Mouse (Mus musculus) hindbrain, postnatal 0 days (tissue): ENCODE results near the gene Resp18. TPM values are rescaled to one million over a fixed set of nuclear protein-coding genes. Genes with fewer than 3 reads are reported as not detected.

ENCODE experiments used
- ATAC-seq: fragments of 200-750 bp; cut with Nextera tagmentation; 2 replicates; pipeline ENCODE4 v1.8.0; 2017; ENCODE audit warnings: mild to moderate bottlenecking, moderate TSS enrichment, moderate library complexity
- DNase-seq: peaks from one replicate; pipeline ENCODE4 v3.0.0-alpha.2; 2015; ENCODE audit warnings: low spot score
- H3K27ac ChIP-seq: fragments of 300-500 bp; sonication (generic); 2 replicates; pipeline ENCODE4 v1.5.1; 2014; ENCODE audit warnings: mild to moderate bottlenecking
- H3K27me3 ChIP-seq: fragments of 300-500 bp; sonication (generic); 2 replicates; pipeline ENCODE4 v1.6.1; 2014; ENCODE audit warnings: low read length, mixed read lengths; ENCODE audit not compliant: insufficient read depth
- H3K36me3 ChIP-seq: fragments of 300-500 bp; sonication (generic); 2 replicates; pipeline ENCODE4 v1.6.1; 2014; ENCODE audit warnings: low read length, mixed read lengths; ENCODE audit not compliant: insufficient read depth
- H3K4me1 ChIP-seq: fragments of 300-500 bp; sonication (generic); 2 replicates; pipeline ENCODE4 v1.6.1; 2014; ENCODE audit warnings: antibody characterized with exemption, low read length, mixed read lengths; ENCODE audit not compliant: insufficient read depth
- H3K4me2 ChIP-seq: fragments of 300-500 bp; sonication (generic); 2 replicates; pipeline ENCODE4 v1.6.1; 2014; ENCODE audit warnings: low read depth, mild to moderate bottlenecking, low read length, moderate library complexity, mixed read lengths
- H3K4me3 ChIP-seq: fragments of 300-500 bp; sonication (generic); 2 replicates; pipeline ENCODE4 v1.5.1; 2014; ENCODE audit warnings: low read length
- H3K9ac ChIP-seq: fragments of 300-500 bp; sonication (generic); replicated peaks from 2 replicates; pipeline ENCODE4 v1.6.1; 2014; ENCODE audit warnings: mild to moderate bottlenecking, low read length, moderate library complexity, mixed read lengths
- H3K9me3 ChIP-seq: fragments of 300-500 bp; sonication (generic); 2 replicates; pipeline ENCODE4 v1.6.1; 2016; ENCODE audit warnings: low read length, mixed read lengths
- CTCF ChIP-seq: IDR thresholded peaks from 2 replicates; pipeline ENCODE4 v1.5.1; 2016; ENCODE audit warnings: antibody characterized with exemption, control low read depth, low read depth
- WGBS: fragments of 180-500 bp; shearing (Covaris S2); extraction: QIAGEN DNeasy Blood & Tissue Kit; methylation state at CpG from one replicate; pipeline ENCODE4 v1.1.7; 2014; 5-methylcytosine and 5-hydroxymethylcytosine counted together
- polyA plus RNA-seq: library from polyadenylated mRNA; unstranded; fragments of >200 nt; fragmentation: Nextera tagmentation; extraction: Ambion mirVana; gene quantifications from 2 replicates; pipeline ENCODE4 v1.2.1, GENCODE M21; 2015
- total RNA-seq: library from RNA; depleted of rRNA; stranded (reverse); fragments of >200 nt; gene quantifications from 2 replicates; pipeline ENCODE4 v1.2.3, GENCODE M21; 2014

The Resp18 gene
- total and polyA plus RNA-seq, 2 experiments from 2014 or later, result 298 to 394 TPM

DNA sequence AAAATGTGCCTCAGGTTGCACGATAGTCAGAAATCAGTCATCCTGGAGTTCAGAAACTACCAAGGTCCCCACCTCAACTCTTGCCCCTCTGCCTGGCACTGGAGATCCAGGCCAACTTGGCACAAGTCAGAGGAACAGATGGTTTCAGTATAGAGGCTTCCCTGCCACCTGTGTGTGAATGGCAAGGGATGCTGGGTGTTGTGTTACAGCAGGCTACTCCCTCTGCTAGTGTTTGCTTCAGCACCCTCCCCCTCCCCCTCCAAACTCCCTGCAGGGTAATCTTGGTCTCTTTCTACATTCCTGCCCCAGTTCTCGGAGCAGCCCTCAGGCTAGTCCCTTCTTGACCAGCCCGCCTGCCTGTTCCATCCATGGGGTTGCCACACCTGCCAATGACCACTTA lies 27.7 kb downstream of the Resp18 start:
- H3K9me3 ChIP-seq, result no peaks in the 10 kb centered on the region
- peak overlapping the region; percentile 15; the same call in 1 of the 2 replicates for H3K27ac ChIP-seq
- no peak overlapping the region for H3K4me2 ChIP-seq
- DNase-seq (peak; percentile 36), ATAC-seq (no peak)
- no peak for TF ChIP-seq CTCF
- no peaks in the 10 kb centered on the region; the same call in 1 of the 2 replicates for H3K4me1 ChIP-seq
- no peak overlapping the region for H3K4me3 ChIP-seq
- H3K27me3 ChIP-seq, result no peaks in the 10 kb centered on the region
- H3K36me3 ChIP-seq, result no peaks in the 10 kb centered on the region; the same call in 1 of the 2 replicates
- 47% methylated on average over 3 of the region's 3 CpGs for WGBS
- no peak overlapping the region for H3K9ac ChIP-seq

DNA sequence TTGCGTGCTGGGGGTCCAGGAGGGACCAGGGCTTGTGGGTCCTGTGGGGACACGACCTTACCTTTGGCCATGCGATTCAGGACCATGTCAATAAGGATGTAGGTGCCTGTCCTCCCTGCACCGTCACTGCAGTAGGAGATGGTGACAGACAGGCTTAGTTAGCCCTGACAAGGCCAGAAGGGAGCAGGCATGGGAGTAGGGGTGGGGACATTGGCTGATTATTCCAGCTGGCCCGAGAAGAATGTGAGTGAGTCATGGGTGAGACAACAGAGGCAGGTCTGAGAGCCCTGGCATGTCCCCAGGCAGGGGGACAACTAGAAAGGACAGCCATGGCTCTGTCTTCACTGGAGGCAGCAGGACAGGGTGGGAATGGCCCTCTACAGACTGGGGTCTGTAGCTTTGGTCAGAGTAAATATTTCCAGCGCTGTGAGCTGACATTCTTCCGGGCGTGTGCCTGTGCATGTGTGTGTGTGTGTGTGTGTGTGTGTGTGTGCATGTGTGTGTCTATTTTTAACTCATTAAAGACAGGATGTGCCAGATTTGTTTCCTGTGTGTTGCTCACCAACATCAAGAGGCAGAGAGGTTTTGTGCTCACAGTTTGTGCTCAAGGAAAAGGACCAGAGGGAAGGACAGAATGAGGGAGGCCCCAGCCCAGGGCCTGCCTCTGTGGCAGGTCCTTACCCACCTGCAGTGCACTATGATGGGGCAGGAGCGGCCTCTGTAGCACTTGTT lies 30.0 kb downstream of the Resp18 start:
- TF ChIP-seq CTCF, result no peak
- 0 out of 2 replicates have a peak, but pooled peaks have one; percentile 21 for ATAC-seq

DNA sequence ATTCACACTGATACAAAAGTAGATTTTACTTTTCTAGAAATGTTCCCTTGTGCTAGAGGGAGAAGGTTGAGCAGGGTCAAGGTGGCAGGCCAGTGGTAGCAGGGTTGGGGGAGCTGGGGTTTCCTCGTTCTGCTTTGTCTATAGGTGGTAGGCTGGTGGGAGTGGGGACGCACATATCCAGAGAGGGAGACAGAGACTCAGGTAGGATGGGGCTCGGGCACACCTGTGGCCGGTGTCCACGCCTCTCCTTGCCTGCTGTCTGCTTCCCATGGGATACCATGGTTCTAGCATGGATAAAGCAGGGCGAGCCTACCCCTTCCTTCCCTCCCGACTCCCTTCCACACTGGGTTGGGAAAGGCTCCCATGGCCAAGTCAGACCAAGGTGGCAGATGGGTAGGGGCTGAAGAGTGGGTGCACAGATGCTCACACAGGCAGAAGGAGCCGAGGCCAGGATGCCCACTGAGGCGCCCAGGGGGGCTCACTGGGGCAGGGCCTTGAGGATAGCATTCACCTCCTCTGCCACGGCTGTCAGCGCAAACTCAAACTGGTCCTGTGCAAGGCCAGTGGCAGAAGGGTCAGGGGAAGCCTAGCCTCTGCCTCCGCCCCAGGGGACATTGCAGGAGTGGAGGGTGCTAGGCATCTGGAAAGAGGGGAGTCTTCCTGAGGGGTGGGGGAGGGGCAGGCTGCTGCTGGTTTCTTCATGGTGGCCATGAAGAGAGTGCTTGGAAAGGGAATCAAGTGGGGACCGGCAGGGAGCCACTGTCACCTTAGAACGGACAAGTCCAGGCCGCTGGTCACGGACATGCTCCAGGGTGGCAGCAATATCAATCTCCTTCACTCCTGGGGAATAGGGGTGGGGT lies 30.9 kb downstream of the Resp18 start:
- no peak overlapping the region for H3K9ac ChIP-seq
- no peaks in the 10 kb centered on the region for H3K9me3 ChIP-seq
- no peak for TF ChIP-seq CTCF
- H3K36me3 ChIP-seq, result peaks cover 13% of the 10 kb centered on the region; the same call in 1 of the 2 replicates
- 78% methylated on average over 16 of the region's 16 CpGs for WGBS
- H3K4me1 ChIP-seq, result no peaks in the 10 kb centered on the region; the same call in 1 of the 2 replicates
- DNase-seq, result no peak
- no peak overlapping the region for H3K4me3 ChIP-seq
- ATAC-seq, result no peak
- H3K4me2 ChIP-seq, result no peak overlapping the region
- no peaks in the 10 kb centered on the region for H3K27me3 ChIP-seq
- H3K27ac ChIP-seq, result no peak overlapping the region

More for the DNA sequence above, 30.0 kb downstream of the Resp18 start:
- H3K9ac ChIP-seq, result no peak overlapping the region
- H3K9me3 ChIP-seq, result no peaks in the 10 kb centered on the region
- H3K4me1 ChIP-seq, result no peaks in the 10 kb centered on the region; the same call in 1 of the 2 replicates
- no peak for DNase-seq
- WGBS, result 49% methylated on average over 9 of the region's 9 CpGs
- H3K27me3 ChIP-seq, result no peaks in the 10 kb centered on the region
- H3K36me3 ChIP-seq, result peaks cover 9% of the 10 kb centered on the region; the same call in 1 of the 2 replicates
- no peak overlapping the region for H3K4me2 ChIP-seq
- no peak overlapping the region for H3K4me3 ChIP-seq
- H3K27ac ChIP-seq, result no peak overlapping the region

DNA sequence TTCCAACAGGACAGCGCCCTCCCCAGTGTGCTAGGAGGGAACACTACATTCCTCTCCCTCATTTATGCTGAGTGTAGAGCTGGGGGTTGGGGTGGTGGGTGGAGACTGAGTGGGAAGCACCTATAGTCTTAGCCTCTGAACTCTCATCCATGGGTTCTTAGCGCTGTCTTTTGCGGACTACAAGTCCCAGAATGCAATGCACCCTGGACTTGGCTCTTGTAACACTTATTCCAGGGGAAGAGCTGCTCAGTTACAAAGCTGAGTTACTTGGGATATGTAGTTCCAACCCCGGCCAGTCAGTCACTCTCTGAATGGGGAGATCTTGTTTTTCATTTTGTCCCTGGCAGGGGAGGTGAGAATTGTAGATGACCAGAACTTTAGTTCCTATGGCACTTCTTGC lies 33.4 kb downstream of the Resp18 start:
- H3K9me3 ChIP-seq, result no peaks in the 10 kb centered on the region
- 18% methylated on average over 4 of the region's 4 CpGs for WGBS
- TF ChIP-seq CTCF, result no peak
- H3K4me1 ChIP-seq, result no peaks in the 10 kb centered on the region
- H3K27me3 ChIP-seq, result no peaks in the 10 kb centered on the region
- H3K4me3 ChIP-seq, result no peak overlapping the region
- ATAC-seq (peak; percentile 75), DNase-seq (peak; percentile 84)
- no peak overlapping the region for H3K4me2 ChIP-seq
- H3K27ac ChIP-seq, result no peak overlapping the region
- no peak overlapping the region for H3K9ac ChIP-seq
- H3K36me3 ChIP-seq, result peaks cover 13% of the 10 kb centered on the region; the same call in 1 of the 2 replicates

DNA sequence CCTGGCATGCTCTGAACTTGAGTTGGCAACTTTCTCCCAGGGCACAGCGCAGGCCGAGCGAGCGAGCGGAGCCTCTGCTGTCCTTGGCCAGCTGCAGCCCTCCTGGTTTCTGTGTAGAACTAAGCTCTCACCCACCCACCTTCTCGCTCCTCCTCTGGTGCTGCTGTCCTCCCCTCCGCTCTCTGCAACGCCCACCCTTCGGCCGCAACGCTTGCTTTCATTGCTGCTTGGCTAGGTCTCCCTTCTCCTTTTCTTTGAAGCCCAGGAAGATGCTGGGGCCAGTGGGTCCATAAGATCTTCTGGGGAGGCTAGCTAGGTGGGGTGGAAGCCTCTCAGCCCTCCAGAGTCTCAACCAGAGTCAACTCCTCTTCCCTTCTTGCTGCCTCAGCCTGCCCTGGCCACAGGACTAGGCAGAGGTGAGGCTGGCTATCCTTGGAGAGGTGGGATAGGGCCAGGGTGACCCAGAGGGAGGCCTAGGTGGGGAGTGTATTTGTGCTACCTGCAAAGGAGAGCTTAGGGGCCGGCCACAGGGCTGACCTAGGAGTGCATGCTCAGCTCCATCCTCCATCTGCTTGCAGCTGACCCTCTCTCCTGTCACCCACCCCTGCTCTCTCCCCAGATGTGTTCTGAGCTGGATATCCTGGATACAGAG lies 33.9 kb downstream of the Resp18 start:
- no peak for TF ChIP-seq CTCF
- 84% methylated on average over 12 of the region's 12 CpGs for WGBS
- peak; percentile 21 for ATAC-seq

DNA sequence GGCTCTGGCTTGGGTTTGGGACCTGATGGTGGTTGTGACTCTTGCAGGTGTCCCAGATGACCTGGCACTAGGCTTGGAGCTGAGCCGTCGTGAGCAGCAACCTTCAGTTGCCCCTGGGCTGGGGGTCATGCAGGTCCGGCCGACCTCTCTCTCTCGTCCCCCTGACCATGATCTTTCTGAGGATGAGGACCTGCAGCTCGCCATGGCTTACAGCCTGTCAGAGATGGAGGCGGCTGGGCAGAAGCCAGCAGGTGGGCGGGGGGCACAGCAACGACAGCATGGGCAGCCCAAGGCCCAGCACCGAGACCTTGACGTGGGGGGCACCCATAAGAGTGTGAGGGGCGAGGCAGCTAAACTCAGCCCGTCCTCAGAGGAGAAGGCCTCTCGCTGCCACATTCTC lies 34.8 kb downstream of the Resp18 start:
- no peak for ATAC-seq
- no peaks in the 10 kb centered on the region for H3K9me3 ChIP-seq
- no peaks in the 10 kb centered on the region for H3K27me3 ChIP-seq
- 90% methylated on average over 14 of the region's 14 CpGs for WGBS
- H3K4me1 ChIP-seq, result no peaks in the 10 kb centered on the region
- H3K4me2 ChIP-seq, result no peak overlapping the region
- H3K27ac ChIP-seq, result no peak overlapping the region
- TF ChIP-seq CTCF, result no peak
- no peak overlapping the region for H3K9ac ChIP-seq
- peaks cover 13% of the 10 kb centered on the region; the same call in 1 of the 2 replicates for H3K36me3 ChIP-seq
- DNase-seq, result no peak
- no peak overlapping the region for H3K4me3 ChIP-seq

More for the DNA sequence above, 33.9 kb downstream of the Resp18 start:
- Histone ChIP-seq H3K27ac (no peak overlapping the region), H3K4me2 (no peak overlapping the region), H3K4me3 (no peak overlapping the region), H3K9ac (no peak overlapping the region), H3K27me3 (no peaks in the 10 kb centered on the region), H3K4me1 (no peaks in the 10 kb centered on the region), H3K36me3 (peaks cover 13% of the 10 kb centered on the region; the same call in 1 of the 2 replicates), H3K9me3 (no peaks in the 10 kb centered on the region)
- DNase-seq, result no peak
